Mouse (Mus musculus): ENCODE measurements at regions not wholly inside any gene's neighbourhood (a gene's known extent, or its start where the extent isn't known, plus 50 kb on each side); places are given as distances from the start of the nearest gene placed in this dataset.

GRCm38 (mm10) chr2:133614672-133615071 lies 62.7 kb downstream of the Bmp2 start:
- DNase-seq (ENCODE audit: low spot score in 2 of 2): no peak

GRCm38 (mm10) chr2:133615299-133615698 lies 63.3 kb downstream of the Bmp2 start:
- DNase-seq (ENCODE audit: low spot score in 2 of 2): no peak

- no peak for DNase-seq (ENCODE audit: low spot score in 2 of 2)
These were observed 65.4 kb downstream of the Bmp2 start for GRCm38 (mm10) chr2:133617317-133617835.

GRCm38 (mm10) chr2:133622523-133622922 lies 70.6 kb downstream of the Bmp2 start:
- no peak for DNase-seq (ENCODE audit: low spot score in 2 of 2)

GRCm38 (mm10) chr2:133625542-133625941 lies 73.6 kb downstream of the Bmp2 start:
- DNase-seq (ENCODE audit: low spot score in 2 of 2): no peak

GRCm38 (mm10) chr2:133628874-133629273 lies 76.9 kb downstream of the Bmp2 start:
- no peak for DNase-seq (ENCODE audit: low spot score in 2 of 2)

- no peak for DNase-seq (ENCODE audit: low spot score in 2 of 2)
These were observed 83.5 kb downstream of the Bmp2 start for GRCm38 (mm10) chr2:133635434-133635833.

GRCm38 (mm10) chr2:133649874-133650481 lies 98.0 kb downstream of the Bmp2 start:
- DNase-seq (ENCODE audit: low spot score in 2 of 2): no peak

GRCm38 (mm10) chr2:133666331-133667054 lies 114.5 kb downstream of the Bmp2 start:
- no peak for DNase-seq (ENCODE audit: low spot score in 2 of 2)

GRCm38 (mm10) chr2:133667055-133667395 lies 115.1 kb downstream of the Bmp2 start:
- DNase-seq (ENCODE audit: low spot score in 2 of 2): no peak

- DNase-seq (ENCODE audit: low spot score in 2 of 2): peak in 1 of 2 experiments; percentile 2
These were observed 117.9 kb downstream of the Bmp2 start for GRCm38 (mm10) chr2:133669821-133670220.

GRCm38 (mm10) chr2:133671528-133671927 lies 119.6 kb downstream of the Bmp2 start:
- DNase-seq (ENCODE audit: low spot score in 2 of 2): no peak

- DNase-seq (ENCODE audit: low spot score in 2 of 2): no peak
These were observed 132.4 kb downstream of the Bmp2 start for GRCm38 (mm10) chr2:133684367-133684766.

- DNase-seq (ENCODE audit: low spot score in 2 of 2): no peak
These were observed 136.3 kb downstream of the Bmp2 start for GRCm38 (mm10) chr2:133688121-133688787.

GRCm38 (mm10) chr2:133688788-133689155 lies 136.8 kb downstream of the Bmp2 start:
- DNase-seq (ENCODE audit: low spot score in 2 of 2): no peak

GRCm38 (mm10) chr2:133708735-133709584 lies 157.0 kb downstream of the Bmp2 start:
- no peak for DNase-seq (ENCODE audit: low spot score in 2 of 2)

GRCm38 (mm10) chr2:133716243-133716642 lies 164.3 kb downstream of the Bmp2 start:
- DNase-seq (ENCODE audit: low spot score in 2 of 2): no peak

GRCm38 (mm10) chr2:133717076-133717475 lies 165.1 kb downstream of the Bmp2 start:
- DNase-seq (ENCODE audit: low spot score in 2 of 2): no peak

GRCm38 (mm10) chr2:133724310-133724709 lies 172.4 kb downstream of the Bmp2 start:
- no peak for DNase-seq (ENCODE audit: low spot score in 2 of 2)

- no peak for DNase-seq (ENCODE audit: low spot score in 2 of 2)
These were observed 172.8 kb downstream of the Bmp2 start for GRCm38 (mm10) chr2:133724757-133725156.

- DNase-seq (ENCODE audit: low spot score in 2 of 2): no peak
These were observed 182.7 kb downstream of the Bmp2 start for GRCm38 (mm10) chr2:133734469-133735225.
